Mouse (Mus musculus): ENCODE data around the gene Ppp2r2c. TPM values are rescaled to one million over a fixed set of nuclear protein-coding genes. Genes with fewer than 3 reads are reported as not detected.

The Ppp2r2c gene
- polyA plus RNA-seq, 2 experiments = not detected

- no peaks in the 10 kb centered on the region; the same call in 1 of the 2 replicates for H3K36me3 ChIP-seq (replicated peaks; ENCODE audit: control insufficient read depth, insufficient read depth, low read depth)
- H3K4me2 ChIP-seq (ENCODE audit: low read depth) = peak within 1 kb of the TSS; percentile 80
- peak within 1 kb of the TSS; percentile 70 to 76 for H3K4me3 ChIP-seq (ENCODE audit: insufficient read depth in 1 of 2, low read depth in 2 of 2, low read length in 2 of 2)
- 2% methylated on average over 46 of the region's 46 CpGs for WGBS (ENCODE audit: insufficient replicate concordance)
- peaks cover 0 to 6% of the 10 kb centered on the region in 2 experiments; a peak in 2 of 4 replicates for H3K4me1 ChIP-seq (replicated peaks; ENCODE audit: control insufficient read depth in 2 of 2, insufficient read depth in 2 of 2, low read length in 1 of 2)
- no peak within 1 kb of the TSS for H3K27ac ChIP-seq
- H3K9ac ChIP-seq (replicated peaks) = peak within 1 kb of the TSS; percentile 73
- peak; percentile 62 to 71 (median 68) for DNase-seq (ENCODE audit: low read depth in 3 of 3, low spot score in 3 of 3)
- no peaks in the 10 kb centered on the region for H3K27me3 ChIP-seq (ENCODE audit: control insufficient read depth, insufficient read depth, low read length)
- no peaks in the 10 kb centered on the region for H3K9me3 ChIP-seq (ENCODE audit: control insufficient read depth, low read length)
- TF ChIP-seq EP300 (IDR thresholded peaks at IDR 0.05; ENCODE audit: low read depth) (no peak), CTCF (IDR thresholded peaks at IDR 0.05; ENCODE audit: low read depth) (peak; percentile 95)
- peak; percentile 86 for ATAC-seq (ENCODE audit: insufficient read depth)
These were observed 38.1 kb upstream of the Ppp2r2c start, which contains the start of gene Man2b2 for GRCm38 (mm10) chr5:36829913-36830879. Gene Man2b2 (minus strand): TSS chr5:36830653.

DNA sequence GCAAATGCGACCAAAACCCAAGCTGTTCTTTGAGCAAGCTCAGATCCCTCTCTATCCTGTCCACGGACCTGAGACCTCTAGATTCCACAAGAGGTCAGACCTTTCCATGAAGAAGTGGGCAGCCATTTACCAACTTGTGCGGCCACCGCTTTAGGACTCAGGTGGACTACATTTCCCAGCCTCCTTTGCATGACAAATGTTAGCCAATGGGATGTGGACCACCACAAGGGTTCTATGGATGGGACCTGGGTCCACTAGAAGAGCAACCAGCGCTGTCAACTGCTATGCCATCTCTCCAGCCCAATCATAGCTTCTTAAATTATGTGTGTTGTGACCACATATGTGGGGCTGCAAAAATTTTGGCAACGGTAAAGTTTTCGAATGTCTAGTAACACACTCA, 37.0 kb upstream of the Ppp2r2c start:
- DNase-seq (ENCODE audit: low read depth in 3 of 3, low spot score in 3 of 3) (no peak), ATAC-seq (ENCODE audit: insufficient read depth) (no peak)
- TF ChIP-seq EP300 (IDR thresholded peaks at IDR 0.05; ENCODE audit: low read depth) = no peak
- Histone ChIP-seq H3K9me3 (ENCODE audit: control insufficient read depth, low read length) (no peaks in the 10 kb centered on the region), H3K4me1 (replicated peaks; ENCODE audit: control insufficient read depth in 2 of 2, insufficient read depth in 2 of 2, low read length in 1 of 2) (peaks cover 0 to 6% of the 10 kb centered on the region in 2 experiments; a peak in 2 of 4 replicates), H3K4me3 (ENCODE audit: insufficient read depth in 1 of 2, low read depth in 2 of 2, low read length in 2 of 2) (no peak overlapping the region), H3K27ac (no peak overlapping the region), H3K4me2 (ENCODE audit: low read depth) (no peak overlapping the region), H3K27me3 (ENCODE audit: control insufficient read depth, insufficient read depth, low read length) (no peaks in the 10 kb centered on the region), H3K9ac (replicated peaks) (no peak overlapping the region), H3K36me3 (replicated peaks; ENCODE audit: control insufficient read depth, insufficient read depth, low read depth) (no peaks in the 10 kb centered on the region; the same call in 1 of the 2 replicates)
- WGBS (ENCODE audit: insufficient replicate concordance) = 50% methylated on average over 7 of the region's 7 CpGs

DNA sequence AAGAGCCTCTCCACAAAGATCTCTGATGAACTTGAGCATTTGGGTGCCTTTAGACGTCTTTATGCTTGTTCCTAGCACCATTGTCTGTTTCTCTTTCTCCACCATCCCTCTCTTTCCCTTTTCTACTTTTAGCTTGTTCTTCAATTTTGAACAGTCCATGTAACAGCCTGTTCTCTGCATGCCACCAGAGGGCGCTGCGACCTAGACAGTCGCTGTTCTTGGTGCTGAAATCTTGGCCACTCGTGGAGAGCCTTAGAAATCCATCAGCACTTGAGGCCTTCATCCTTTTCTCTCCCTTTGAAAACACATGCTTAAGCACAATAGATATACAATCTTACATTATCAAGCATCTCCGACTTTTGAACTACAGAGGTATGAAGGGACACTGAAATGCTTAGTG, 32.4 kb upstream of the Ppp2r2c start:
- no peaks in the 10 kb centered on the region for H3K9me3 ChIP-seq (ENCODE audit: control insufficient read depth, low read length)
- no peak overlapping the region for H3K4me3 ChIP-seq (ENCODE audit: insufficient read depth in 1 of 2, low read depth in 2 of 2, low read length in 2 of 2)
- 1% methylated on average over 6 of the region's 6 CpGs for WGBS (ENCODE audit: insufficient replicate concordance)
- TF ChIP-seq EP300 (IDR thresholded peaks at IDR 0.05; ENCODE audit: low read depth) (no peak), CTCF (IDR thresholded peaks at IDR 0.05; ENCODE audit: low read depth) (peak; percentile 91)
- no peaks in the 10 kb centered on the region for H3K4me1 ChIP-seq (replicated peaks; ENCODE audit: control insufficient read depth in 2 of 2, insufficient read depth in 2 of 2, low read length in 1 of 2)
- H3K4me2 ChIP-seq (ENCODE audit: low read depth) = no peak overlapping the region
- H3K27ac ChIP-seq = no peak overlapping the region
- H3K36me3 ChIP-seq (replicated peaks; ENCODE audit: control insufficient read depth, insufficient read depth, low read depth) = no peaks in the 10 kb centered on the region
- peak; percentile 26 to 37 (median 35) for DNase-seq (ENCODE audit: low read depth in 3 of 3, low spot score in 3 of 3)
- no peak for ATAC-seq (ENCODE audit: insufficient read depth)
- no peaks in the 10 kb centered on the region for H3K27me3 ChIP-seq (ENCODE audit: control insufficient read depth, insufficient read depth, low read length)
- H3K9ac ChIP-seq (replicated peaks) = no peak overlapping the region

- H3K27ac ChIP-seq = no peak overlapping the region
- no peak overlapping the region for H3K4me2 ChIP-seq (ENCODE audit: low read depth)
- WGBS (ENCODE audit: insufficient replicate concordance) = 63% methylated on average over 2 of the region's 2 CpGs
These were observed 29.3 kb upstream of the Ppp2r2c start for GRCm38 (mm10) chr5:36839032-36839431.

DNA sequence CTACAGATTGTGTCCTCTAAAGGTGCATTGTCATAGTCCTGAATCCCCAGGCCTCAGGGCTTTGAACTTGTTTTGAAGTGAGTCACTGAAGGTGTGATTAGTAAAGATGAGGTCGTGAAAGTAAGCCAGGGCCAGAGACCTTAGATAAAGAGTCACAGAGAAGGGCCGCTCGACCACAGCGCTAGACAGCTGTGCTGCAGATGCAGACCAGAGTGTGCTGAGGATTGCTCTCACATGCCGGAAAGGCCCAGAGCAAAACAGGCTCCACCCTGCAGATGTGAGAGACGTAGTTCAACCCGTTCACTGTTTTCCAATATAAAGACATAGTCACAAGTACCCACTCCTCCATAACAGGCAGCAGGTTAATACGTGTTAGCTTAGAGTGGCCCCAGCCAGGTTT, 28.7 kb upstream of the Ppp2r2c start:
- Histone ChIP-seq H3K36me3 (replicated peaks; ENCODE audit: control insufficient read depth, insufficient read depth, low read depth) (no peaks in the 10 kb centered on the region), H3K27me3 (ENCODE audit: control insufficient read depth, insufficient read depth, low read length) (no peaks in the 10 kb centered on the region), H3K4me2 (ENCODE audit: low read depth) (no peak overlapping the region), H3K9ac (replicated peaks) (no peak overlapping the region), H3K4me1 (replicated peaks; ENCODE audit: control insufficient read depth in 2 of 2, insufficient read depth in 2 of 2, low read length in 1 of 2) (no peaks in the 10 kb centered on the region), H3K4me3 (ENCODE audit: insufficient read depth in 1 of 2, low read depth in 2 of 2, low read length in 2 of 2) (no peak overlapping the region), H3K9me3 (ENCODE audit: control insufficient read depth, low read length) (no peaks in the 10 kb centered on the region), H3K27ac (no peak overlapping the region)
- no peak for DNase-seq (ENCODE audit: low read depth in 3 of 3, low spot score in 3 of 3)
- no peak for ATAC-seq (ENCODE audit: insufficient read depth)
- WGBS (ENCODE audit: insufficient replicate concordance) = 49% methylated on average over 8 of the region's 8 CpGs
- no peak for TF ChIP-seq EP300 (IDR thresholded peaks at IDR 0.05; ENCODE audit: low read depth)
- TF ChIP-seq CTCF (IDR thresholded peaks at IDR 0.05; ENCODE audit: low read depth) = no peak

More at GRCm38 (mm10) chr5:36839032-36839431, 29.3 kb upstream of the Ppp2r2c start:
- Histone ChIP-seq H3K27me3 (ENCODE audit: control insufficient read depth, insufficient read depth, low read length) (no peaks in the 10 kb centered on the region), H3K4me1 (replicated peaks; ENCODE audit: control insufficient read depth in 2 of 2, insufficient read depth in 2 of 2, low read length in 1 of 2) (no peaks in the 10 kb centered on the region), H3K9me3 (ENCODE audit: control insufficient read depth, low read length) (no peaks in the 10 kb centered on the region), H3K9ac (replicated peaks) (no peak overlapping the region), H3K36me3 (replicated peaks; ENCODE audit: control insufficient read depth, insufficient read depth, low read depth) (no peaks in the 10 kb centered on the region), H3K4me3 (ENCODE audit: insufficient read depth in 1 of 2, low read depth in 2 of 2, low read length in 2 of 2) (no peak overlapping the region)
- no peak for ATAC-seq (ENCODE audit: insufficient read depth)
- no peak for DNase-seq (ENCODE audit: low read depth in 3 of 3, low spot score in 3 of 3)
- no peak for TF ChIP-seq EP300 (IDR thresholded peaks at IDR 0.05; ENCODE audit: low read depth)
- TF ChIP-seq CTCF (IDR thresholded peaks at IDR 0.05; ENCODE audit: low read depth) = no peak

Data from liver, embryonic 14.5 days (tissue).